Mouse (Mus musculus): ENCODE data around the gene Pgc.

Pgc gene

GRCm38 (mm10) chr17:47783445-47784223 is 57.0 kb downstream of the Pgc start:
- no peak for DNase-seq (ENCODE audit: low spot score in 2 of 2)
